Mouse (Mus musculus) liver, postnatal 0 days (tissue): ENCODE results near the gene Majin.

Experiments used
- CTCF ChIP-seq: sonication (generic); IDR thresholded peaks from 2 replicates; pipeline ENCODE4 v1.5.1; 2016; ENCODE audit warnings: antibody characterized with exemption, low read depth
- EP300 ChIP-seq: IDR thresholded peaks from 2 replicates; pipeline ENCODE4 v1.6.1; 2016; ENCODE audit warnings: antibody characterized with exemption, low read depth, mild to moderate bottlenecking

GRCm38 (mm10) chr19:6272738-6273137 lies 88.5 kb downstream of the Majin start:
- no peak for TF ChIP-seq CTCF
- no peak for TF ChIP-seq EP300
